Mouse (Mus musculus): ENCODE data around the gene N4bp2l2. TPM values are rescaled to one million over a fixed set of nuclear protein-coding genes. Genes with fewer than 3 reads are reported as not detected.

The N4bp2l2 gene
- total and polyA plus RNA-seq, 2 experiments from 2014 or later, result 26.5 to 93.1 TPM

DNA sequence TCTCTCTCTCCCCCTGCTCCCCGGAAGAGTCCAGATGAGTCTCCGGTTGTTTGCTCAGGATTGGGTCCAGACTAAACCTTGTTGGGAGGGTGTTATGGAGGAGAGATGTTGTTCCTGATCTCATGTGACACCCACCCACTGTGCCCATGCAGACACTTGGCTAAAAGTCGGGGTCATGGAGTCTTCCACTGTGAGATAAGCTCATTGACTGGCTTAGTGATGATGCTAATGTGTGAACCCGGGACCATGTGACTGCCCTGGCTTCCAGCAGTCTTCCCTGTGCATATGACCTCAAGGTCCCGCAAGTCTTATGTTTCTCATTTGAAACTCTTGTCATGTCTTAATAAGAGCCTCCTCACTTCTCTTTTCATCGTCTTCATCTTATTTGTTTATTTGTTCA, 84.8 kb downstream of the N4bp2l2 start:
- no peaks in the 10 kb centered on the region for H3K4me1 ChIP-seq (ENCODE audit: insufficient read depth)
- no peak for ATAC-seq
- H3K27ac ChIP-seq (ENCODE audit: low read depth, low read length), result no peak overlapping the region
- no peaks in the 10 kb centered on the region for H3K36me3 ChIP-seq (ENCODE audit: insufficient read depth)
- H3K4me2 ChIP-seq (ENCODE audit: low read depth), result no peak overlapping the region
- WGBS, result 82% methylated on average over 6 of the region's 6 CpGs
- no peak overlapping the region for H3K9ac ChIP-seq
- DNase-seq, result no peak
- TF ChIP-seq CTCF (IDR thresholded peaks at IDR 0.05; ENCODE audit: low read depth), result no peak
- no peaks in the 10 kb centered on the region for H3K27me3 ChIP-seq (ENCODE audit: insufficient read depth, low read length)
- no peaks in the 10 kb centered on the region for H3K9me3 ChIP-seq (ENCODE audit: low read length)
- H3K4me3 ChIP-seq (ENCODE audit: low read depth, low read length), result no peak overlapping the region

GRCm38 (mm10) chr5:150578613-150579171, 87.3 kb downstream of the N4bp2l2 start:
- WGBS, result 84% methylated on average over 6 of the region's 6 CpGs

DNA sequence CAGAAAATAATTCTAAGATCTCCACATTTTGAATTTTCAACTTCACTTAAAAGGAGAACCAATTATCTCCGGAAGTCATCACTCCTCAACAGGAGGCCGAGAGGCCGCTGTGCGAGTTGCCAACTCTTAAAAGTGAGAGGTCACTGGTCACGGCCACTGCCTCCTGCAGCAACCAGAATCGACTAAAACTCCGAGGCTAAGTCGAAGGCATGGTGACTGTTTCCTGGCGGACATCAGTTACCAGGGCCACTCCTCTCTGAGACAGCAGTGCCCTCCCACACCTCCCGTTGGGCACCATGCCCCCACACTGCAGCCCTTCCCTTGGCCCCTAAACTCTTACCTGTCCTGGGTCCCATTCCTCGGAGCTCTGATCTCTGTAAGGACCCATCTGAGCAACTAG, 89.2 kb downstream of the N4bp2l2 start:
- H3K4me2 ChIP-seq (ENCODE audit: low read depth), result no peak overlapping the region
- ATAC-seq (no peak), DNase-seq (no peak)
- H3K27me3 ChIP-seq (ENCODE audit: insufficient read depth, low read length), result no peaks in the 10 kb centered on the region
- H3K27ac ChIP-seq (ENCODE audit: low read depth, low read length), result no peak overlapping the region
- no peak overlapping the region for H3K4me3 ChIP-seq (ENCODE audit: low read depth, low read length)
- H3K4me1 ChIP-seq (ENCODE audit: insufficient read depth), result no peaks in the 10 kb centered on the region
- TF ChIP-seq CTCF (IDR thresholded peaks at IDR 0.05; ENCODE audit: low read depth), result no peak
- peaks cover 11% of the 10 kb centered on the region for H3K36me3 ChIP-seq (ENCODE audit: insufficient read depth)
- H3K9me3 ChIP-seq (ENCODE audit: low read length), result no peaks in the 10 kb centered on the region
- 87% methylated on average over 11 of the region's 11 CpGs for WGBS
- no peak overlapping the region for H3K9ac ChIP-seq

More at GRCm38 (mm10) chr5:150578613-150579171, 87.3 kb downstream of the N4bp2l2 start:
- no peak for ATAC-seq
- DNase-seq, result no peak
- Histone ChIP-seq H3K9ac (no peak overlapping the region), H3K36me3 (ENCODE audit: insufficient read depth) (no peaks in the 10 kb centered on the region), H3K4me1 (ENCODE audit: insufficient read depth) (no peaks in the 10 kb centered on the region), H3K4me3 (ENCODE audit: low read depth, low read length) (no peak overlapping the region), H3K27ac (ENCODE audit: low read depth, low read length) (no peak overlapping the region), H3K9me3 (ENCODE audit: low read length) (no peaks in the 10 kb centered on the region), H3K4me2 (ENCODE audit: low read depth) (no peak overlapping the region), H3K27me3 (ENCODE audit: insufficient read depth, low read length) (no peaks in the 10 kb centered on the region)
- no peak for TF ChIP-seq CTCF (IDR thresholded peaks at IDR 0.05; ENCODE audit: low read depth)

GRCm38 (mm10) chr5:150574885-150575284, 91.1 kb downstream of the N4bp2l2 start:
- no peak for TF ChIP-seq CTCF (IDR thresholded peaks at IDR 0.05; ENCODE audit: low read depth)
- H3K27ac ChIP-seq (ENCODE audit: low read depth, low read length), result no peak overlapping the region
- H3K9ac ChIP-seq, result no peak overlapping the region
- no peaks in the 10 kb centered on the region for H3K9me3 ChIP-seq (ENCODE audit: low read length)
- H3K4me1 ChIP-seq (ENCODE audit: insufficient read depth), result no peaks in the 10 kb centered on the region
- no peak for ATAC-seq
- H3K27me3 ChIP-seq (ENCODE audit: insufficient read depth, low read length), result no peaks in the 10 kb centered on the region
- H3K4me3 ChIP-seq (ENCODE audit: low read depth, low read length), result no peak overlapping the region
- no peak overlapping the region for H3K4me2 ChIP-seq (ENCODE audit: low read depth)
- no peak for DNase-seq
- WGBS, result 72% methylated on average over 5 of the region's 5 CpGs
- H3K36me3 ChIP-seq (ENCODE audit: insufficient read depth), result peaks cover 11% of the 10 kb centered on the region

- no peaks in the 10 kb centered on the region for H3K27me3 ChIP-seq (ENCODE audit: insufficient read depth, low read length)
- DNase-seq (no peak), ATAC-seq (no peak)
- WGBS, result 88% methylated on average over 3 of the region's 3 CpGs
- H3K36me3 ChIP-seq (ENCODE audit: insufficient read depth), result peaks cover 11% of the 10 kb centered on the region
- no peak overlapping the region for H3K4me2 ChIP-seq (ENCODE audit: low read depth)
- H3K4me3 ChIP-seq (ENCODE audit: low read depth, low read length), result no peak overlapping the region
- TF ChIP-seq CTCF (IDR thresholded peaks at IDR 0.05; ENCODE audit: low read depth), result no peak
- no peak overlapping the region for H3K9ac ChIP-seq
- no peaks in the 10 kb centered on the region for H3K4me1 ChIP-seq (ENCODE audit: insufficient read depth)
- no peak overlapping the region for H3K27ac ChIP-seq (ENCODE audit: low read depth, low read length)
- H3K9me3 ChIP-seq (ENCODE audit: low read length), result no peaks in the 10 kb centered on the region
Observed at GRCm38 (mm10) chr5:150574403-150574802, 91.6 kb downstream of the N4bp2l2 start.

GRCm38 (mm10) chr5:150570496-150571219, 95.3 kb downstream of the N4bp2l2 start:
- Histone ChIP-seq H3K4me1 (ENCODE audit: insufficient read depth) (no peaks in the 10 kb centered on the region), H3K36me3 (ENCODE audit: insufficient read depth) (peaks cover 21% of the 10 kb centered on the region), H3K27me3 (ENCODE audit: insufficient read depth, low read length) (no peaks in the 10 kb centered on the region), H3K9me3 (ENCODE audit: low read length) (no peaks in the 10 kb centered on the region), H3K4me2 (ENCODE audit: low read depth) (no peak overlapping the region), H3K4me3 (ENCODE audit: low read depth, low read length) (no peak overlapping the region), H3K27ac (ENCODE audit: low read depth, low read length) (0 out of 2 replicates have a peak overlapping the region, but pooled peaks have one; percentile 15), H3K9ac (no peak overlapping the region)
- WGBS, result 44% methylated on average over 11 of the region's 11 CpGs
- ATAC-seq (peak; percentile 42; the same call in 1 of the 2 replicates), DNase-seq (peak; percentile 50)
- no peak for TF ChIP-seq CTCF (IDR thresholded peaks at IDR 0.05; ENCODE audit: low read depth)

DNA sequence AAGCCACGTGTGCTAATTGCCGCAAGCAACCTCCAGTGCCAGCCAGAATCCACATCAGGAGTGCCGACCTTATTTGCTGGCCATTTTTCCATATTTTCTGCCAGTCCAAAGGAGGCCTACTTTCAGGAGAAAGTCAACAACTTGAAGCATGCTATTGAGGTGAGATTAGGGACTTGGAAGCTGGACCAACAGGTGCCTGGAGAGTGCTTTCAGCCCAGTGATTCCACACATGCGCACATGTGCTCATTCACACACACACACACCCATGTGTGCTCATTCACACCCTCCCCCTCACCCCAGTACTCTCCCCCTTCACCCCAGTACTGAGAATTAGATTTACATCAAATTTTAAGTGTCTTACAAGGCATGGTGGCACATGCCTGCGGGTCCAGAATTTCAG, 99.0 kb downstream of the N4bp2l2 start:
- no peak overlapping the region for H3K9ac ChIP-seq
- TF ChIP-seq CTCF (IDR thresholded peaks at IDR 0.05; ENCODE audit: low read depth), result no peak
- no peaks in the 10 kb centered on the region for H3K4me1 ChIP-seq (ENCODE audit: insufficient read depth)
- no peak overlapping the region for H3K4me2 ChIP-seq (ENCODE audit: low read depth)
- H3K36me3 ChIP-seq (ENCODE audit: insufficient read depth), result peaks cover 21% of the 10 kb centered on the region
- H3K27ac ChIP-seq (ENCODE audit: low read depth, low read length), result no peak overlapping the region
- no peaks in the 10 kb centered on the region for H3K9me3 ChIP-seq (ENCODE audit: low read length)
- no peak overlapping the region for H3K4me3 ChIP-seq (ENCODE audit: low read depth, low read length)
- 77% methylated on average over 5 of the region's 5 CpGs for WGBS
- DNase-seq, result no peak
- no peaks in the 10 kb centered on the region for H3K27me3 ChIP-seq (ENCODE audit: insufficient read depth, low read length)
- ATAC-seq, result no peak

Data from forebrain, postnatal 0 days (tissue).